In the genomic region with DNA sequence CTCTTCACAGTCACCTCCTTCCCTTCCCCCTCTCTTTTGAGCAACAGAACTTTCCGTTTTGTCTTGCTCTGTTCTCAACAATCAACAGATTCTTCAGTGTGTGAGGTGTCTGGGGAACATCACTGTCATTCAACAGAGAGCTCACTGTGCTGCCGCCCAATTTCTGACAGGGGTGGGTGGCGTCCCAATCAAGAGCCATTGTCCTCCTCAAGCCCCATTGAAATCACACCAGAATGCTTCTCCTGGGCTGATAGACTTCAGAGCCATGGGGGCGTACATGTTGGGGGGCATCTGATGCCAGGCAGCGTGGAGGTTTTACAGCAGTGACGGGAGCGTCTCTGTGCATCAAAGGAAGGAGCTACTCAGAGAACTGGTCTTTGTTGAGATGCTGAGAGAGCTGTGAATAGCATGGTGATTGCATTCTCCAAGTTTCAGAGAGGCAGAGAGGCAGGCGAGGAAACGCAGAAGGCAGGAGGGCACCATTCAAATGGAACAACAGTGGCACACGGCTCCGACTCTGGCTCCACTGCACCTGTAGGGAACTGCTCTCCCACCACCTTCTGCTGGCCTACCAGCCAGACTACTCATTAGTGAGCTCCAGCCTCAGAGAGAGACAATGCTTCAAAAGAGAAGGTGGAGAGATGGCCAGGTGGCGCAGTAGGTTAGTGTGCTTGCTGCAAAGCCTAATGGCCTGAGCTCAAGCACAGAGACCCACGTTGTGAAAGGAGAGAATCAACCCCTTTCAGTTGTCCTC, we compare ENCODE assay signal across 26 mouse cellular contexts.
DNase-seq lines count a peak whose midpoint lies in the region; ATAC-seq and TF ChIP-seq lines count a peak whose summit lies in the region.
"Had no signal": no experiment of that assay in that cellular context is flagged by ENCODE, and none has a peak within 500 bp of the region (broad histone marks: within the 10 kb centered on the region; RNA-seq: fewer than 3 reads in every experiment).

No protein-coding gene starts in this region.

- WGBS in hindbrain, embryonic 10.5 days: 44% methylated on average over 13 of the region's 13 CpGs
- 48% methylated on average over 13 of the region's 13 CpGs for WGBS in hindbrain, postnatal 0 days
- WGBS in midbrain, embryonic 13.5 days: 55% methylated on average over 13 of the region's 13 CpGs
- WGBS in midbrain, embryonic 11.5 days: 67% methylated on average over 13 of the region's 13 CpGs
- whole genome bisulfite sequencing in forebrain, embryonic 14.5 days: 55% methylated on average over 13 of the region's 13 CpGs

- no peak overlapping the region for H3K9ac ChIP-seq in hindbrain, postnatal 0 days (replicated peaks; ENCODE audit: low read length)
- H3K9ac ChIP-seq in midbrain, embryonic 13.5 days (replicated peaks): no peak overlapping the region
- H3K9ac ChIP-seq in midbrain, embryonic 11.5 days (ENCODE audit: low read length): no peak overlapping the region
- H3K9ac ChIP-seq in forebrain, embryonic 14.5 days (ENCODE audit: low read length): no peak overlapping the region
- H3K9ac ChIP-seq: embryonic facial prominence, embryonic 12.5 days; heart, embryonic 15.5 days; limb, embryonic 12.5 days; liver, embryonic 15.5 days; lung, embryonic 14.5 days; neural tube, embryonic 13.5 days had no signal

- H3K4me2 ChIP-seq in hindbrain, postnatal 0 days (ENCODE audit: low read depth, low read length): no peak overlapping the region
- no peak overlapping the region for H3K4me2 ChIP-seq in midbrain, embryonic 13.5 days (replicated peaks)
- no peak overlapping the region for H3K4me2 ChIP-seq in midbrain, embryonic 11.5 days
- no peak overlapping the region for H3K4me2 ChIP-seq in forebrain, embryonic 14.5 days (ENCODE audit: low read length)
- H3K4me2 ChIP-seq: embryonic facial prominence, embryonic 12.5 days; heart, embryonic 15.5 days; limb, embryonic 12.5 days; liver, embryonic 15.5 days; lung, embryonic 14.5 days; neural tube, embryonic 13.5 days had no signal

- ATAC-seq in hindbrain, postnatal 0 days: no peak
- ATAC-seq in midbrain, embryonic 13.5 days: peak; percentile 46; the same call in 1 of the 2 replicates
- no peak for ATAC-seq in midbrain, embryonic 11.5 days (ENCODE audit: low FRiP score)
- ATAC-seq in forebrain, embryonic 14.5 days: peak; percentile 46; the same call in 1 of the 2 replicates
- ATAC-seq: activated CD4-positive, CD25-positive, alpha-beta regulatory T cell, adult 4 months had no signal

- no peaks in the 10 kb centered on the region for H3K36me3 ChIP-seq in hindbrain, embryonic 10.5 days
- no peaks in the 10 kb centered on the region for H3K36me3 ChIP-seq in hindbrain, postnatal 0 days (ENCODE audit: insufficient read depth, low read length)
- no peaks in the 10 kb centered on the region for H3K36me3 ChIP-seq in midbrain, embryonic 13.5 days
- H3K36me3 ChIP-seq in midbrain, embryonic 11.5 days (ENCODE audit: control insufficient read depth, insufficient read depth, low read length): no peaks in the 10 kb centered on the region
- H3K36me3 ChIP-seq in forebrain, embryonic 14.5 days (ENCODE audit: control insufficient read depth, insufficient read depth, low read length): no peaks in the 10 kb centered on the region
- H3K36me3 ChIP-seq: embryonic facial prominence, embryonic 12.5 days; heart, embryonic 15.5 days; limb, embryonic 12.5 days; liver, embryonic 15.5 days; neural tube, embryonic 13.5 days had no signal

- H3K27ac ChIP-seq in hindbrain, embryonic 10.5 days: peak overlapping the region; percentile 70
- no peak overlapping the region for H3K27ac ChIP-seq in hindbrain, postnatal 0 days
- no peak overlapping the region for H3K27ac ChIP-seq in midbrain, embryonic 13.5 days
- H3K27ac ChIP-seq in midbrain, embryonic 11.5 days (ENCODE audit: low read depth, low read length): no peak overlapping the region
- 0 out of 2 replicates have a peak overlapping the region, but pooled peaks have one; percentile 39 for H3K27ac ChIP-seq in forebrain, embryonic 14.5 days (ENCODE audit: low read depth, low read length)
- H3K27ac ChIP-seq: embryonic facial prominence, embryonic 12.5 days; heart, embryonic 15.5 days; limb, embryonic 12.5 days; liver, embryonic 15.5 days; neural tube, embryonic 13.5 days had no signal

- H3K9me3 ChIP-seq in hindbrain, embryonic 10.5 days: peaks cover 9% of the 10 kb centered on the region
- H3K9me3 ChIP-seq in hindbrain, postnatal 0 days (ENCODE audit: low read length): no peaks in the 10 kb centered on the region
- peaks cover 8% of the 10 kb centered on the region; the same call in 1 of the 2 replicates for H3K9me3 ChIP-seq in midbrain, embryonic 13.5 days
- H3K9me3 ChIP-seq in midbrain, embryonic 11.5 days (ENCODE audit: control insufficient read depth, low read length): no peaks in the 10 kb centered on the region; the same call in 1 of the 2 replicates
- H3K9me3 ChIP-seq in forebrain, embryonic 14.5 days (replicated peaks; ENCODE audit: control insufficient read depth, low read length): no peaks in the 10 kb centered on the region
- H3K9me3 ChIP-seq: heart, embryonic 15.5 days; liver, embryonic 15.5 days; neural tube, embryonic 13.5 days had no signal

- peaks cover 17% of the 10 kb centered on the region for H3K4me1 ChIP-seq in hindbrain, embryonic 10.5 days (replicated peaks)
- no peaks in the 10 kb centered on the region for H3K4me1 ChIP-seq in hindbrain, postnatal 0 days (ENCODE audit: insufficient read depth, low read length)
- 0 out of 2 replicates have a peak, but pooled peaks cover 3% of the 10 kb centered on the region for H3K4me1 ChIP-seq in midbrain, embryonic 13.5 days (replicated peaks)
- no peaks in the 10 kb centered on the region for H3K4me1 ChIP-seq in midbrain, embryonic 11.5 days (ENCODE audit: control insufficient read depth, insufficient read depth, low read length)
- H3K4me1 ChIP-seq in forebrain, embryonic 14.5 days (ENCODE audit: control insufficient read depth, insufficient read depth, low read length): no peaks in the 10 kb centered on the region
- H3K4me1 ChIP-seq: embryonic facial prominence, embryonic 12.5 days; limb, embryonic 12.5 days; liver, embryonic 15.5 days had no signal

- H3K27me3 ChIP-seq in hindbrain, embryonic 10.5 days (ENCODE audit: insufficient read depth, poor library complexity, severe bottlenecking): no peaks in the 10 kb centered on the region
- H3K27me3 ChIP-seq in hindbrain, postnatal 0 days (ENCODE audit: insufficient read depth, low read length): no peaks in the 10 kb centered on the region
- H3K27me3 ChIP-seq in midbrain, embryonic 13.5 days: no peaks in the 10 kb centered on the region
- no peaks in the 10 kb centered on the region for H3K27me3 ChIP-seq in midbrain, embryonic 11.5 days (ENCODE audit: control insufficient read depth, insufficient read depth, low read length)
- no peaks in the 10 kb centered on the region for H3K27me3 ChIP-seq in forebrain, embryonic 14.5 days (replicated peaks; ENCODE audit: control insufficient read depth, insufficient read depth, low read length)
- H3K27me3 ChIP-seq: embryonic facial prominence, embryonic 12.5 days; heart, embryonic 15.5 days; limb, embryonic 12.5 days; liver, embryonic 15.5 days; neural tube, embryonic 13.5 days had no signal

- TF ChIP-seq CTCF in hindbrain, postnatal 0 days (IDR thresholded peaks at IDR 0.05; ENCODE audit: low read depth): no peak

- no peak overlapping the region for H3K4me3 ChIP-seq in hindbrain, embryonic 10.5 days
- H3K4me3 ChIP-seq in hindbrain, postnatal 0 days (ENCODE audit: low read length): no peak overlapping the region
- no peak overlapping the region for H3K4me3 ChIP-seq in midbrain, embryonic 13.5 days (replicated peaks)
- H3K4me3 ChIP-seq in midbrain, embryonic 11.5 days (ENCODE audit: low read depth, low read length): no peak overlapping the region
- no peak overlapping the region for H3K4me3 ChIP-seq in forebrain, embryonic 14.5 days (ENCODE audit: low read depth, low read length)
- H3K4me3 ChIP-seq: embryonic facial prominence, embryonic 12.5 days; heart, embryonic 15.5 days; limb, embryonic 12.5 days; liver, embryonic 15.5 days; myocyte; neural tube, embryonic 13.5 days had no signal

- DNase-seq in hindbrain, embryonic 10.5 days (ENCODE audit: low spot score): no peak
- no peak for DNase-seq in hindbrain, postnatal 0 days (ENCODE audit: low spot score)
- no peak for DNase-seq in midbrain, embryonic 11.5 days (ENCODE audit: low spot score, missing footprints)
- peak; percentile 24 for DNase-seq in brain, adult 2 months (ENCODE audit: low read depth, low spot score)
- peak; percentile 18 for DNase-seq in forebrain, embryonic 14.5 days (ENCODE audit: low spot score)
- DNase-seq in left cerebral cortex, adult 9 months (ENCODE audit: low spot score in 2 of 2): no peak
- no peak for DNase-seq in neural tube, embryonic 10.5 days (ENCODE audit: extremely low spot score, low spot score)
- DNase-seq: adrenal gland, adult 2 months; adrenal gland, postnatal 36 days; B cell, adult 2 months; cerebellum, adult 11 months; cerebellum, adult 9-10 months; embryo, embryonic 11 days; kidney, adult 11 months; kidney, postnatal 14 days; lung, embryonic 14.5 days; lung, postnatal 14 days; thymus, postnatal 14 days had no signal

Comparison
In these comparisons a context has a peak if more than half of its experiments do, and no peak if none do; other contexts are left out.
1. H3K27ac ChIP-seq: peak in hindbrain, embryonic 10.5 days (single experiment) and forebrain, embryonic 14.5 days (single experiment); none in hindbrain, postnatal 0 days (single experiment), midbrain, embryonic 13.5 days (single experiment) and midbrain, embryonic 11.5 days (single experiment).
2. ATAC-seq: peak in midbrain, embryonic 13.5 days (single experiment) and forebrain, embryonic 14.5 days (single experiment); none in hindbrain, postnatal 0 days (single experiment) and midbrain, embryonic 11.5 days (single experiment).
3. DNase-seq: peak in brain, adult 2 months (single experiment) and forebrain, embryonic 14.5 days (single experiment); none in hindbrain, embryonic 10.5 days (single experiment), hindbrain, postnatal 0 days (single experiment), midbrain, embryonic 11.5 days (single experiment), left cerebral cortex, adult 9 months (0 of 2) and neural tube, embryonic 10.5 days (single experiment).